Mouse (Mus musculus) ES-Bruce4 (cell line): ENCODE results near the gene Tuba1a.

ENCODE experiments used
- CTCF ChIP-seq: IDR thresholded peaks from one replicate; pipeline ENCODE4 v1.8.1; 2011; ENCODE audit warnings: low read depth, low read length
- EP300 ChIP-seq: IDR thresholded peaks from 2 replicates; pipeline ENCODE4 v1.6.1; 2011; ENCODE audit warnings: low read depth, low read length; ENCODE audit not compliant: insufficient read depth
- POLR2A ChIP-seq: IDR thresholded peaks from one replicate; pipeline ENCODE4 v1.8.1; 2011; ENCODE audit warnings: low read length; ENCODE audit not compliant: insufficient read depth

- TF ChIP-seq POLR2A (no peak), CTCF (no peak), EP300 (no peak)
Observed at GRCm38 (mm10) chr15:98994957-98995520, 41.5 kb upstream of the Tuba1a start.
